Mouse (Mus musculus) cerebellum, adult 8-10 months (tissue): ENCODE measurements around the gene Gm44973.
"Not testable (repeated sequence)": the region's sequence is repeated elsewhere in the genome, so short reads cannot be mapped to it uniquely, and the experiment has no call there.

Experiments used
- DNase-seq: peaks from one replicate; pipeline ENCODE4 v3.0.0; 2022

Gene Gm44973

DNA sequence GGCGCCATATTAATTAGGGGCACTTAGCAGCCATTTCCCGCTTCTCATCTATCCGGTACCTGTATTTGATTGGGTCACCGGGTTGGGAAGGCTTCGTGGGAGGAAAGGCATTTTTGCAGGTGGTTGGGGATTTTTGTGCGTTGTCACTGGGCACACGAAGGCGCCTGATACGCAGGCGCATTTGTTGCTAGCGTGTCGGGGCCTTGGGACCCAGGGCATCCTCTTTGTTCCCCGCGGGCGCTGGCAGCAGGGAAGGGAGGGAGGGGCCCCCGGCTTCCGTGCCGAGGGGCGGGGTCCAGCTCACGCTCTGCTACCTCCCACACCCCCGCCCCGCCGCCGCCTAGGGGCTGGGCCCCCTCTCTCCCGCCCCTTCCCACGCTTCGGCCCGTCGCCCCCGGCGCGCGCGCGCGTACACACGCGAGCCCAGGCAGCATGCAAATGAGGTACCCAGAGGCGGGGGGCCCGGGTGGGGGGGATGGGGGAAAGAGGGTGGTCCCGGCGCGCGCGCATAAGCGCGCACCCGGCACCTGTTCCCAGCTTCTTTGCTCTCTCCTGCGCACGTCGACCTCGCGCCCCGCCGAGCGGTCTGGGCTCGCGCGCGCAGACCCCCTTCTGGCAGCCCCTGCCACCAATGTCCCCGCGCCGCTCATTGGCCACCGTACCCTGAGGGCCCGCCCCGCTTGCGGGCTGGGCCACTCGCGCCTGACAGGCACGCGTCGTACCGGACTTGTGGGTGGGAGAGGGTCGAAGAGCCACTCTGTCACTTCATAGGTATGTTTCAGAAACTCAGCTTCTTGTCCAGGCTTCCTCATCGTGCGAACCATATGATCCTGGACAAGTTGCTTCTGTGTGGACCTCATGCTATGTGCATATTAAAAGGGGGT, at the start of gene Gm44973:
Gene Gm44973 (plus strand): TSS at position 379 of the 884 bp plus-strand sequence.
- peak; percentile 88 for DNase-seq

DNA sequence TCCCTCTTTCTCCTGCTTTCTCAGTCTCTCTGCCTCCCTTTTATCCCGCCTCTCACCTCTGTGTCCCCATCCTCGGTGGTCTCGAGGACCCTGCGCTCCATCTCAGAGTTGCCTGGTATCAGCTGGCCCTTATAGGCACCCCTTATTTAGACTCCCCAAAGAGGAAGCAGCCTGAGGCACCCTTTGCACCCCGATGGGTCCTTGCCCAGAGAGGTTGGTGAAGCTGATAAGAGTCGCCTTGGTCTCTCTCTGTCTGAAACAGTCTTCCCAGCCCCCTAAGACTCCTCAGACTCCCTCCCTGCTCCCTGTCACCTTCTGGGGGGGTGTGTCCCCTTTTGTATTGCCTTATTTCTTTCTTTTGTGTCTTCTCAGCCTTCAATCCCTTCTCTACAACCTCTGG, 44.2 kb upstream of the Gm44973 start, which contains the start of gene Sbk3:
Gene Sbk3 (minus strand): TSS at position 101 of the 400 bp plus-strand sequence.
- no peak for DNase-seq

DNA sequence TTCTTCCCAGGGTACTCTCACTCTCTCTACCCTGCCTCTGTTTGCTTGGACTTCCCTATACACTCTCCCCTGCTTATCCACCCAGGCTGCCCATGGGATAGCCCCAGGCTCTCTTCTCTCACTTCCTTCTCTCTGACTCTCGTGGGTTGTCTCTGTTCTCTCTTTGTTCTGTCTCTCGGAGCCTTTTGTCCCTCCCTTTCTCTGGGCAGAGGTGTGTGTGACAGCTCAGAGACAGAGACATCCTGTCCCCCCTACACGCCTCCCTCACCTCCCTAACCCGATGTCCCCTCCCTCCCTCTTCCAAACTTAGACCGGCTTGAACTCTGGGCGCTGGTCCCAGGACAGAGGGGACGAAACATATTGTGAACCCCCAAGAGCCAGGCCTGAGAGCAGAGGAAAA, 43.6 kb upstream of the Gm44973 start:
- DNase-seq, result no peak

DNA sequence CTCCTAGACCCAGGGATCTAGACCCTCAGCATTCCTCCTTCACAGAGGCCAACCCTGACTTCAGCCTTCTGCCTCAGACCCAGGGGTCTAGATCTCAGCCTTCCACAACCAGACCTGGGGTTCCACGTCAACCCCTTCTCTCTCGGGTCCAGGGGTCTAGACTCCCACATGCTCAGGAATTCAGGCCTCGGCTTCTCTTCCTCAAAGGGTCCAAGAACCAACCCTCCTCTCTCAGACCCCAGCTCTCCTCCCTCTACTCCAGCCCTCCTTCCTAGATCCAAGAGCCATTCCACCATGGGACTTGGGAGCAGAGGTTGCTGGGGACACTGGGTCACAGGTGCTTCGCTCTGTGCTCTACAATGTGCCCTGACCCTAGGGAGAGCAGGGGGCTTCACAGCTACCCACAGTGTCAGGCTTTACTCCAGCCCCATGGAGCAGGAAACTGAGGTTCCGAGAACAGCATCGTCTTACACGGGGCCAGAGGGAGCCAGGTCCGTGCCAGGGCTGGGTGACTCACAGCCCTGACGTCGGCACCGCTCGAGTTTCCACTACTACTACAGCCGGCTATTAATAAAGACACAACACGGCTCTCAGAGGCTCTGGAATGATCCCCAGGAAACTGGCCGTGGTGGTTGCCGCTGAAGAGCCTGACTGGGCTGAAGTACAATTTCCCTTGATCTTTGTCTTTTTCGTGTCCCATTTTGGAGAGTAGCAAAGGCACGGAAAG, 42.8 kb upstream of the Gm44973 start:
- DNase-seq, result no peak

DNA sequence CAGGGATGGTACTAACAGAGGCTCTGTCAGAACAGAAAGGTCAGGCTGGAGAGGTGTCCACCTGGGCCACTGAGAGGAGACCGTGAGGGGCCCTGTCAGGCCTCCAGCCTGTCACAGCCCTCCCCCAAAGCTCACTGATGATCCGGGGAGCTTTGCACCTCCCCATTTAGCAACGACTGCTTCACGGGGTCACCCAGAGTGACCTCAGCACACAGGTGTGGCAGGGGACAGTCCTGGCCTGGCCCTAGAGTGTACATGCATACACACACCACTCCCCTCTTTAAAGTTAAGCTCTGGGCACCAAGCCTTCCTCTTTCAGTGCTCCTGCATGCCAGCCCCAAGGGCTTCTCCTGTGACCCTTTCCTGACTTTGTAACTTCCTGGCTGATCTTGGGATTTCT, 39.8 kb upstream of the Gm44973 start:
- DNase-seq, result no peak

DNA sequence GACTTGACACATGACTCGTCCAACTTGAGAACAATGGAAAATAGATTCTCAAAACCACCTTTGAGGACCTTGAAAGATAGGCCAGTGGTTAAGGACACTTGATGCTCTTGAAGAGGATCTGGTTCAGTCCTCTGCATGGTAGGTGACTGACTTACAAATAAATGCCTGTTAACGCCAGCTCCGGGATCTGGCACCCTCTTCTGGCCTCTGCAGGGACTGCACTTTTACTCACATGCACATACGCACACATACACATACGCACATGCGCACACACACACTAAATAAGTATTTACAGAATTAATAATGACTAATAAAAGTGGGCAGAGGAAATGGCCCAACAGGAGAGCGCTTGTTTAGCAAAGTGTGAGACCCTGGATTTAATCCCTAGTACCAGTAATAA, 38.5 kb upstream of the Gm44973 start:
- no peak for DNase-seq

DNA sequence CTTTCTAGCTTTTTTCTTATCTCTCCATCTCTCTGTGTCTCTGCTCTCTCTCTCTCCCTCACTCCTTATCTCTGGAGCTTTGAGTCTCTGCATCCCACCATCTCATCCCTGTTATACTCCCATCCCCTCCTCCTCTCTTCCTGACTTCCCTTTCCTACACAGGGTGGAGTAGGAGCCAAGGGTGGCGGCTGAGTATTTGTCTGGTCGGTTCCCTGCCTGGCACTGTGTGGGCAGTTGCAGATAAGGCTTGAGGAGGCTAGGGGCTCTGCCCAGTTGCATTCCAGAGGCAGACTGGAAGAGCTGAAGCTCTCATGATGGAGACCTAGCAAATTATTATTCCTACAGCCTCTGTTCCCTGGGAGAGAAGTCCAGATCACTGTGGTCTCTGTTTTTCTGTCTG, 27.0 kb upstream of the Gm44973 start:
- no peak for DNase-seq

DNA sequence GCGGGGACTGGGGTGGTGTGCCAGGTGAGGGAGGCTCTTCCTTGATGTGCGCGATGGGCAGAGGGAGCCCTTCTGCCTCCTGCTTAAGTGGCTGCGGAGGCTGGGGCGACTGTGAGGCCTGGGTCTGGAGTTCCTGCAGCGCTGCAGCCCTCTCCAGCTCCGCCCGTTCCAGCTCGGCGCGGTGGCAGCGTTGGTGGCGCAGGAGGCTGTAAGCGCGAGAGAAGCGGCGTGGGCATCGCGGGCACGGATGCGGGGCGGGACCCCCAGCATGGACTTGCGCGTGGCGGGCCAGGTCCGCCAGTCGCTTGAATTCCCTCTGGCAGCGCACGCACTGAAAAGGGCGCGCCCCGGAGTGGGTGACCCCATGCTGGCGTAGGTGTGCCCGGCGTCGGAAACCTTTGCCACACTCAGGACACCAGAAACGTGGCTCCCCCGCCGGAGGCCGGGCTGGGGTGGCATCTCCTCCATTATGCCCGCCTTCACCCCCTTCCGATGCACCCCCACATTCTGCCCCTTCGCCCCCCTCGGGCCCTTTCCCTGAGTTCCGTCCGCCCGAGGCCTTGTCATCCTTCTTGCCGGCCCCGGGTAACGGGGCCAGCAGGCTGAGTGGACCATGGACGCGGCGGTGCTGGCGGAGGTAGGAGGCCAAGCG, 21.8 kb upstream of the Gm44973 start:
- DNase-seq, result no peak

DNA sequence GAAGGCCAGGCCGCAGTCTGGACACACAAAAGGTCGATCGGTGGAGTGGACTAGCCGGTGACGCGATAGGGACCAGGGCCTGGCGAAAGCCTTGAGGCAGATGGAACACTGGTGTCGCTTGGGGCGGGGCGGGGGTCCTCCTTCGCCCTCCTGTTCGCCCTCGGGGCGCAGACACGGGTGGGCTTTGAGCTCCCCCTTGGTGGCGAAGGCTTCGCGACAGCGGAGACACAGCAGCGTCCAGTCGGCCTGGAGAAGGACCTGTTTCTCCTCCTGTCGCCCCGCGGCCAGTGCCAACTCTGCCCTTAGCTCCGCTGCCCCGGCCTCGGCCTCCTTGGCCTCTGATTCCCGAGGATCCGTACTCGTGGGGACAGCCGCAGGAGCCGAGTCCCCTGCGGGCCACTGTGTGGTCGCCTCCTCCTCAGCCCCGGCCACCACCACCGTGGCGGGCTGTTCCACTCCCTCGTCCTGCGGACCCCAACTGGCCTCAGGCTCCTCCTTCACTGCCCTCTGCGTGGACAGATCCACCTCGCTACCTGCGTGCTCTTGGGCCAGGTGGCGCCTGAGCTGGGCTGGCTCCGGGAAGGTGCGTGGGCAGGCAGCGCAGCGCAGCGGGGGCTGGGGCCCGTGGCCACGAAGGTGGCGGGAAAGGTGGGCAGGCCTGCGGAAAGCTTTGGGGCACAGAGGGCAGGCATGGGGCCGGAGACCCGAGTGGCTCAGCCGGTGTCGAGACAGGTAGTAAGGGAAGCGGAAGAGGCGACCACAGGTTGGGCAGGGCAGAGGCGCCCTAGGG, 21.1 kb upstream of the Gm44973 start:
- no peak for DNase-seq

DNA sequence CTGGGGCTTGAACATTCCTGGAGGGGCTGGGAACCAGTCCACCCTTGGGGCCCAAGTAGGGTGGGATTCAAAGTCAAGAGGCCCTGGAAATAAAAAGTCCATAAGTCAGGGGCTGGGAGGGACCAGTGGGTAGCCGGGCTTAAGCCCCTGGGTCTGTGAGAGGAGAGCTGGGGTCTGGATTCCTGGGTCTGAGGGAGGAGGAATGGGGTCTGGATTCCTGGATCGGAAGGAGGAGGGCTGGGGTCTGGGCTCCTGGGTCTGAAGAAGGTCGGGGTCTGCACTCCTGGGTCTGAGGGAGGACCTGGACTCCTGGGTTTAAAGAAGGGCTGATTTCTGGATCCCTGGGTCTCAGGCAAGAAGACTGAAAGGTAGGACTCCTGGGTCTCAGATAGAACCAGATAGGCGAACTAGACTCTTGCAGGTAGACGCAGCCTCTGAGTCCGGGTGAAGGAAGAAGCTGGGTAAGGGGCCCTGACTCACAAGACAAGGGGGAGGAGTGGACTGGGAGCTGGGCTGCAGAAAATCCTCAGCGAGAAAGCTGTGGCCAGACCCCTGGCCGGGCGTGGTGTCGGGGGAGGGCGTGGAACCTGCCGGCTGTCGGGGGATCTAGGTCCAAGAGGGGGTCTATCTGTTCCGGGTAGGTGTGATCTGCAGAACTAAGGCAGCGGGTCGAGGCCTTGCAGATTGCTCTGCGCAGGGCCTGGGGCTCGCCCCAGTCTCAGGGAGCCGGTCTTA, 19.9 kb upstream of the Gm44973 start:
- no peak for DNase-seq

DNA sequence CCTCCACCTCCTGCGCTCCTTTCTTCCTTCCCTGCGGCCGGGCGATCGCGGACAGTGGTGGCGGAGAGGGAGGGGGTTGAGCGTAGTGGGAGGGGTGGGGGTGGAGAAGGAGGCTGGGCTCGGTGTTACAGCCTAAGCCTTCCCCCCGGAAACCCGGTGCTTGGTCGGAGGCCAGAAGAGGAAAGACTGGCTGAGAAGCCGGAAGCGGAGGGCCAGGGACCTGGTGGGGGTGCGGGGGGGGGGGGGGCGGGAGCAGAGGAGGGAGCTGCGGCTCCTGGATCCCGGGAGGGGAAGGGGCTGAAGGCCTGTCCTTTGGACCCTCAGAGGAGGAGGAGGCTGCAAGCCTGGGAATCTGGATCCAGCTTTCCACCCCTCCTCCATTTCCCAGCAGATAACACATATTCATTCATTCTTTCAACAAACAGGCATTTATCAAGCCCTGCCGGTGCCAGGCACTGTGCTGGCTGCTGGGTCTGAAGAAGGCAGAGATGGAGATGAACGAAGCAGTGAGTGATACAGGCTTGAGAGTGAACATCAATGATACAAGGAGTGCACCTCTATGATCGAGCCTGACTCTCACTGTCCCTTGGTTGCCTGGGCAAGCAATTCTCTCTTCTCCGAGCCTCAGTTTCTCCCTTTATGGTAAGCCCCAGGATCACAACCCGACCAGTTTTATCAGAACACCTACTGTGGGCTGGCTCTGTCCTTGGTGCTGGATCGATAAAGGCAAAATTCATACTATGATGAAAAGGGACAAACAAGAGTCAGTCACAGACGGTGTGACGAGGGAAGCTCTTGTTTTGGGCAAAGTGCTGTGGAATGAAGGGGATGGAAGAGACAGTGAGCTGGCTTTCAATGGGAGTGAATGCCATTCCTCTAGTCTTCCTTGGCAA, 19.0 kb upstream of the Gm44973 start, which contains the start of gene Zfp579:
Gene Zfp579 (minus strand): TSS at position 156 of the 893 bp plus-strand sequence.
- peak; percentile 96 for DNase-seq

DNA sequence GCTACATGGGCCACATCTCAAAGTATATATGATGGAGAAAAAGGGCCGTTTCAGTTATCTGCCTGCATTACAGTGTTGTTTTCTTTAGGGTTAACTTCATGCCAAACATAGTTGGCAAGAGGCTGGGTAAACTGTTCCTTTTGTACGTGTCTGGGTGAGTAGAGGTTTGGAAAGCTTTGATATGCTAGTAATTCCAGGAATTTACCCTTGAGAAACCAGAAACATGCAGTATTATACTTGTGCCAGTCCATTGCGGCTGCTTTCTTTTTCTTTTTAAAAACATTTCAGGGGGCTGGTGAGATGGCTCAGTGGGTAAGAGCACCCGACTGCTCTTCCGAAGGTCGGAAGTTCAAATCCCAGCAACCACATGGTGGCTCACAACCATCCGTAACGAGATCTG, 18.4 kb upstream of the Gm44973 start:
- no peak for DNase-seq

DNA sequence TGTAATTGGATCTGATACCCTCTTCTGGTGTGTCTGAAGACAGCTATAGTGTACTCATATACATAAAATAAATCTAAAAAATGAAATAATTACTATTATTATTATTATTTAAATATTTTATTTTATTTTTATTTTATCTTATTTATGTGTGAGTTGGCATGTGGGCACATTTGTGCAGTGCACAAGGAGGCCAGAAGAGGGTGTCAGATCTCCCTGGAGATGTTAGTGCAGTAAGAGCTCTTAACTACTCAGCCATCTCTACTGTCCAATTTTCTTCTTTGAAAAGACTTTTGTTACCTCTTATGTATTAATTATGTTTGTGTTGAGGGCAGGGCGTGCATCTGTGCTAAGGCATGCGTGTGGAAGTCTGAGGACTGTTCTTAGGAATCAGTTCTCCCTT, 15.4 kb upstream of the Gm44973 start:
- no peak for DNase-seq

DNA sequence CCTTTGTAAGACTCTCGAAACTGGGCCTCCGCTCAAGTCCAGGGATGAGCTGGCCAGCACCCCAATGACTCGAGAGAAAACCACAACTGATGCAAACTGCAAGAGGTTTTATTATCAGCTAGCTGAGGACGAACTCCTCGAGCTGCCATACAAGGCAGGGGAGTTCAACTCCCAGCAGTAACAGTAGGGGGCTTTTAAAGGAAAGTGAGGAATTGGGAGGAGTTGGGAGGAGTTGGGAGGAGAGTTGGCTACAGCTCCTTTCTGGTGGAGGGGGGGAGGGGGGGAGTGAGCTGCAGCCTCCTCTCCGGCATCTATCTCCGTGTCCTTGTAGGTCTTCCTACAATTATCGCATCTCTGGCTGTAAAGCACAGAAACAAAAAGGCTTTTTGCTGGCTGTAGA, 12.4 kb upstream of the Gm44973 start:
- DNase-seq, result not testable (repeated sequence)

DNA sequence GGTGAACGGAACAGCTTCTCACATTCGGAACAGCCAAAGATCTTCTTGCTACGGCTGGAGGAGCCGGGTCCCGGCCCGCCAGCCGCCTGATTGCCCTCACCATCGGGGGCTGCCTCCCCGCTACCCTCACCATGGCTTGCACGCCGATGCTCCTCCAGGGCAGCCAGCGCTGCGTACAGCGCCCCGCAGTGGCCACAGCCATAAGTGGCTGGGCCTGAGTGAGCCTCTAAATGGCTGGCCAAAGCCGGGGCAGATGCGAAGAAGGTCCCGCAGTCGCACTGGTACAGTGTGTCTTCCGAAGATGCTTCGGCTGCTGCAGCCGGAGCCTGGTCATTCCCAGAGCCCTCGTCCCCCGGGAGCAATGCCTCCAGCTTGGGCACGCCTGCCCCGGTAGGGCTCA, 7.1 kb upstream of the Gm44973 start:
- DNase-seq, result no peak

DNA sequence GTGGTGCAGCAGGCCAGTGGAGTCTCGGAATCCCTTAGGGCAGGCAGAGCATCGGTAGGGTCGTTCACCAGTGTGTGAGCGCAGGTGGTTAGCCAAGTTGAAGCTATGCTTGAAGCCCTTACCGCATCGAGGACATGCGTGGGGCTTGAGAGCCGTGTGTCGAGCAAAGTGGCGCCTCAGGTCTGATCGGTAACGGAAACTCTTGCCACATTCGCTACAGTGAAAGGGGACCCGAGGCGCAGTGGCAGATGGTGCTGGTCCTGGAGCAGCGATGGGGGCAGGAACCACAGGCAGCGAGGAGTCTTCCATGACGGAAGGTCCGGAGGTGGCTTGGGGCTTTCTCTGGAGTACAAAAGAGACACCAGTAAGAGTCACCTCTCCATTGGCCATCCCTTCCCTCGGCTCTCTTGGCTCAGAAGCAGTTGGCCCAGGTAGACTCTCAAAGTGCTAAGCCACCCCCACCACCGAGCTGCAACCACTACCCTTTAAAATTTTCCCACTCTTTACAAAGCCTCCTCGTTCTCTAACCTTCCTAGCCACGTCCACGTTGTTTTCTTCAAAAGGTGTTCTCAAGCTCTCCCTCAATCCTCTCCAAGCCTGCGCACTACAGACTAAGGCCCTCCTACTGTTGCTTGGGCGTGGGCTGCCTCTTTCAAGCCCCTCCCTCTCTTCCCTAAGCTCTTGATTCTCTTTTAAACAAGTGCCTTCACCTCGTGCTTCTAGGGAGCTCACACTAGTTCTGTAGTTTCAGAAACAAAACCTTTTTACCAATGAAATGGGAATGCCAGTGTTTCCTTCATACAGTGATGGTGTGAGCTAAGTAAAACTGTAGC, 2.4 kb upstream of the Gm44973 start:
- no peak for DNase-seq

DNA sequence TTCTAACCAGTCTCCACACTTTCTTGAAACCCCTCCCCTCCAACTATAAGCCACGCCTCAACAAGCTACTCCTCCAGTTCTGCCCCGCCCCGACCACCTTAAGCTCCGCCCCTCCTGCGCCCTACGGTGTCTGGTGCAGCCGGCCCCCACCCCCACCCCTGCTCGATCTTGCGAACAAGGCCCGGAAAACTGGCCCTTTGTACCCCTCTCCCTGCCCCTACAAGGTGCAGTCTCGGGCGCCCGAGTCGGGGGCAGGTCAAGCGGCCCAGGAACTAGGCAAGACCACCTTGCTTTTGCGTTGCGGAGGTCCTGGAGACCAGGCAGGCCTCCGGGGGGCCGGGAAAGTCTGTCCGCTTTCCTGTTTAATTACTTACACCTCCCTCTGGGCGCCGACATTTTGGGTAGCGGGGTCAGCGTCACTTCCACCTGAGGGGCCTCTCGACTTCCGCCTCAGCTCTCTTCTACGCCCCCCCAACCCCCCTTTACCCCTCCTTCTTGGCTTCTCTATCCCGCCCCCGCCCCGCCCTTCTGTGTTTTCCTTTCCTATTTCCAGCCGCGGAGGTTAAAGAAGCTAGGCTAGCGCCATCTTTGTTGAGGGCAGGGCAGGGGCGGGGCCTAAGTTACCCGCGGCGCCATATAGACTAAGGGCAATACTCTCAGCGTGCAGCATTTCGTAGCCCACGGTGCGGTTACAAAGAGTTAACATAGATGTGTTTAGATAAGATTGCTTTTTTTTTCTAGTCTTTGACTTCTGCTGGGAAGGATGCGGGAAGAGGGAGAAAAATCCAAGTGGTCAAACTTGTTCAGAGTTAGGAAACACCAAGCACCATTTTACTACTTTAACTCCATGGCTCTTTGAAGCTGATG, 812 bp upstream of the Gm44973 start, which contains the start of the genes Zfp524 and Fiz1:
Gene Zfp524 (plus strand): TSS at position 165 of the 867 bp plus-strand sequence.
Gene Fiz1 (minus strand): TSS at position 447 of the 867 bp plus-strand sequence.
- DNase-seq, result peak; percentile 96

DNA sequence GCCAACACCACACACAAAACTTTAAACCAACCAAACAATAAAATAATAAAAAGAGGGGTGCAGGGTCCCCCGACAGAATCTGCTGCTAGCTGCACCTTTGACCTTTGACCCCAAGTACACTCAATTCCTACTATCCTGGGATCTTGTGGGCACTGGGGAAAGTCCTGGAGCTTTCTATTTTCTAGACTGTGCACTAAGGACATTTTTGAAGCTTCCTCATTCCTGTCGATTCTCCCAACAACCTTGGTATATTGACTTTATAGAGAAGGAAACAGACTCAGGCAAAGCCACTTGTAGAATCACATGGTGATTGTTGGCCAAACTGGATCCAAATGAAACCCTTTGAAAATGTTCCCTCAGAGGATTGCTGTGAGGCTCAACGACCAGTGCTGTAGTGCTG, 761 bp downstream of the Gm44973 start:
- no peak for DNase-seq

DNA sequence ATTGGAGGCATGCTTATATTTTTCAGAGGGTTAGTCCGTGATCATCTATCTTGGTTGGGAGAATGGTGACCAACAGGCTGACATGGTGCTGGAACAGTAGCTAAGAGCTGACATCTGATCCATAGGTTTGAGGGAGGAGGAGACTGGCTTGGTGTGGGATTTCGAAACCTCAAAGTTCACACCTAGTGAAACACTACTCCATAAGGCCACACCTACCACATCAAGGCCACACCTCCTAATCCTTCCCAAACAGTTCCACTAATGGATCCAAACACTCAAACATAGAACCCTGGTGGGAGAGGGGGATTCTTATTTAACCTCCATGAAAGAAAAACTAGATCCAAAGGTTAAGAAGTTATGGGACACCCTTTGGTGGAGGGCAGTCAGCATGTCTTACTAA, 1.6 kb downstream of the Gm44973 start:
- no peak for DNase-seq
